Mouse (Mus musculus) midbrain, embryonic 12.5 days (tissue): ENCODE results near the gene Ebf1. TPM values are rescaled to one million over a fixed set of nuclear protein-coding genes. Genes with fewer than 3 reads are reported as not detected.

Source experiments
- ATAC-seq: fragments of 200-750 bp; cut with Nextera tagmentation; 2 replicates; pipeline ENCODE4 v1.8.0; 2017; ENCODE audit warnings: low read depth, moderate TSS enrichment, moderate library complexity; ENCODE audit not compliant: low FRiP score
- H3K27ac ChIP-seq: fragments of 300-500 bp; sonication (generic); replicated peaks from 2 replicates; pipeline ENCODE4 v1.5.1; 2016; ENCODE audit warnings: mild to moderate bottlenecking
- H3K27me3 ChIP-seq: fragments of 300-500 bp; sonication (generic); 2 replicates; pipeline ENCODE4 v1.6.1; 2016; ENCODE audit warnings: mild to moderate bottlenecking
- H3K36me3 ChIP-seq: fragments of 300-500 bp; sonication (generic); 2 replicates; pipeline ENCODE4 v1.6.1; 2016
- H3K4me1 ChIP-seq: fragments of 300-500 bp; sonication (generic); 2 replicates; pipeline ENCODE4 v1.6.1; 2016
- H3K4me2 ChIP-seq: fragments of 300-500 bp; sonication (generic); replicated peaks from 2 replicates; pipeline ENCODE4 v1.6.1; 2016; ENCODE audit warnings: mild to moderate bottlenecking, moderate library complexity
- H3K4me3 ChIP-seq: fragments of 300-500 bp; sonication (generic); 2 replicates; pipeline ENCODE4 v1.5.1; 2016; ENCODE audit warnings: mild to moderate bottlenecking
- H3K9ac ChIP-seq: fragments of 300-500 bp; sonication (generic); replicated peaks from 2 replicates; pipeline ENCODE4 v1.6.1; 2016; ENCODE audit warnings: mild to moderate bottlenecking, moderate library complexity
- H3K9me3 ChIP-seq: fragments of 300-500 bp; sonication (generic); 2 replicates; pipeline ENCODE4 v1.6.1; 2016; ENCODE audit warnings: mild to moderate bottlenecking
- WGBS: fragments of 180-500 bp; shearing (Covaris S2); methylation state at CpG from one replicate; pipeline ENCODE4 v1.1.7; 2016; 5-methylcytosine and 5-hydroxymethylcytosine counted together
- polyA plus RNA-seq: library from polyadenylated mRNA; unstranded; fragments of >200 nt; fragmentation: Nextera tagmentation; extraction: Ambion mirVana; gene quantifications from 2 replicates; pipeline ENCODE4 v1.2.1, GENCODE M21; 2016

Ebf1 gene
- polyA plus RNA-seq, 1 experiment from 2014 or later = 89.6 TPM

DNA sequence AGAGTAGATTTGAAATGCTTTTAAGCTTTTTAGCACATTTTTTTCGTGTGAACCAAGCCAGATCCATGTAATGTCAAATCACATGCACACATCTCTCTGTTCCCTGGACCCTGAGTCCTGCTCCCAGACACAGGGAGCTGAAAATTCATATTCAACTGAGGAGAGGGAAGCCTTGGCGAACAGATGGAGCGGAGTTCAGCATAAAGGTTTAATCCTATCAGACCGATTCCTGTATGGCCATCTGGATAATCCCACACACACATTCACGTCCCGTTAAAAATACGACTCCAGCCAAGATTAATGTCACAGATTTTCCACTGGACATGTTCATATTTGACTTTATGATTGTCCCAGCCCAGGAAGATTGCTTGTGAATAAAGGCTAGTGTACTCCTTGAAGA lies 282.8 kb downstream of the Ebf1 start:
- Histone ChIP-seq H3K27ac (peak overlapping the region; percentile 81), H3K4me1 (peaks cover 50% of the 10 kb centered on the region), H3K9me3 (no peaks in the 10 kb centered on the region), H3K4me3 (no peak overlapping the region), H3K9ac (no peak overlapping the region), H3K27me3 (0 out of 2 replicates have a peak, but pooled peaks cover 8% of the 10 kb centered on the region), H3K4me2 (peak overlapping the region; percentile 30), H3K36me3 (no peaks in the 10 kb centered on the region)
- peak; percentile 78 for ATAC-seq
- 19% methylated on average over 7 of the region's 7 CpGs for WGBS

DNA sequence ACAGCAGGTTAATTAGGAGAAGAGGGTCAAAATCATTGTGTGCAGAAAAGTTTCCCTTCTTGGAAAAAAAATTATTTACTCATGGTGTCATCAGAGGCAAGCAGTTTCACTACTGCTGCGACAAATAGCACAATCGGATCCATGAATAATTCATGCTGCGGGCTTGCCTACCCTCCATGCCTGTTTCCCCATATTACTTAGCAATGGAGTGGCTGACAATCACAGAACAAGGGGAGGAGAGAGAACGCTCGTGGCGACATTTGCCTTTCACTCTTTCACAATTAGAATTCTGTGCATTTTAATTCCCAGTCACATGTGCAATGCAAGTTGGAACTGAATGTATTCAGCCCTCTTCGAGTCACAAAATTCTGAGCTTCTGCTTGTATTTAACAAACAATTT lies 283.4 kb downstream of the Ebf1 start:
- Histone ChIP-seq H3K9me3 (no peaks in the 10 kb centered on the region), H3K27ac (peak overlapping the region; percentile 81), H3K9ac (no peak overlapping the region), H3K4me2 (peak overlapping the region; percentile 30), H3K4me1 (peaks cover 50% of the 10 kb centered on the region), H3K4me3 (no peak overlapping the region), H3K36me3 (no peaks in the 10 kb centered on the region), H3K27me3 (0 out of 2 replicates have a peak, but pooled peaks cover 8% of the 10 kb centered on the region)
- peak; percentile 88 for ATAC-seq
- WGBS = 16% methylated on average over 7 of the region's 7 CpGs

- no peaks in the 10 kb centered on the region for H3K36me3 ChIP-seq
- no peak overlapping the region for H3K4me3 ChIP-seq
- ATAC-seq = no peak
- H3K9me3 ChIP-seq = no peaks in the 10 kb centered on the region
- peak overlapping the region; percentile 27; the same call in 1 of the 2 replicates for H3K27ac ChIP-seq
- 0 out of 2 replicates have a peak, but pooled peaks cover 8% of the 10 kb centered on the region for H3K27me3 ChIP-seq
- WGBS = 70% methylated on average over 2 of the region's 2 CpGs
- peaks cover 50% of the 10 kb centered on the region for H3K4me1 ChIP-seq
- no peak overlapping the region for H3K4me2 ChIP-seq
- no peak overlapping the region for H3K9ac ChIP-seq
Measured at GRCm38 (mm10) chr11:44901715-44902114, 284.6 kb downstream of the Ebf1 start.

- Histone ChIP-seq H3K9ac (no peak overlapping the region), H3K4me1 (peaks cover 49% of the 10 kb centered on the region), H3K4me3 (no peak overlapping the region), H3K4me2 (no peak overlapping the region), H3K27ac (no peak overlapping the region), H3K36me3 (no peaks in the 10 kb centered on the region), H3K9me3 (no peaks in the 10 kb centered on the region), H3K27me3 (0 out of 2 replicates have a peak, but pooled peaks cover 8% of the 10 kb centered on the region)
- 48% methylated on average over 6 of the region's 6 CpGs for WGBS
- no peak for ATAC-seq
Measured at GRCm38 (mm10) chr11:44902165-44902564, 285.0 kb downstream of the Ebf1 start.

DNA sequence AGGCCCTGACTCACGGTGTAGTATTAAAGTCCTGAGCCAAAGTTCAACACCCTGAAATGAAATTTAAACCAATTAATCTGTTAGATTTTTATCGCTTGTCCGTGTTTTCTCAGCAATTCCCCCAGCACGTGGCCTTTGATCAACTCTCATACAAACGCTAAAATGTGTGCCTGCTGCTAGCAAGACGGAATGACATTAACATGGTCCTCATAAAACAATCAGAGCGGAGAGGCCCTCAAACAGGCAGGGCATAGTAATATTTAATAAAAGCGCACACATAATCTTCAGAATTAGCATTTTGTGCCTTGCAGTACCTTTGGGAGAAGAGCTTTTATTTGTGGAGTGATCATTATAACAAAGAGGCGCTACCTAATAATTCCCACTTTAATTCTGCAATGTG lies 287.0 kb downstream of the Ebf1 start:
- peaks cover 41% of the 10 kb centered on the region for H3K4me1 ChIP-seq
- H3K4me2 ChIP-seq = no peak overlapping the region
- WGBS = 32% methylated on average over 9 of the region's 9 CpGs
- ATAC-seq = no peak
- peak overlapping the region; percentile 76 for H3K27ac ChIP-seq
- H3K27me3 ChIP-seq = 0 out of 2 replicates have a peak, but pooled peaks cover 3% of the 10 kb centered on the region
- H3K36me3 ChIP-seq = no peaks in the 10 kb centered on the region
- no peak overlapping the region for H3K4me3 ChIP-seq
- no peaks in the 10 kb centered on the region for H3K9me3 ChIP-seq
- H3K9ac ChIP-seq = no peak overlapping the region

- no peak overlapping the region for H3K9ac ChIP-seq
- ATAC-seq = no peak
- H3K4me1 ChIP-seq = peaks cover 19% of the 10 kb centered on the region
- H3K9me3 ChIP-seq = no peaks in the 10 kb centered on the region
- H3K27me3 ChIP-seq = 0 out of 2 replicates have a peak, but pooled peaks cover 3% of the 10 kb centered on the region
- no peak overlapping the region for H3K4me3 ChIP-seq
- 68% methylated on average over 5 of the region's 5 CpGs for WGBS
- H3K36me3 ChIP-seq = no peaks in the 10 kb centered on the region
- H3K27ac ChIP-seq = no peak overlapping the region
- H3K4me2 ChIP-seq = no peak overlapping the region
Measured at GRCm38 (mm10) chr11:44906456-44906855, 289.3 kb downstream of the Ebf1 start.

GRCm38 (mm10) chr11:44911765-44912164 lies 294.6 kb downstream of the Ebf1 start:
- H3K27me3 ChIP-seq = no peaks in the 10 kb centered on the region
- no peaks in the 10 kb centered on the region for H3K4me1 ChIP-seq
- H3K9ac ChIP-seq = no peak overlapping the region
- WGBS = 30% methylated on average over 1 of the region's 1 CpGs
- H3K9me3 ChIP-seq = no peaks in the 10 kb centered on the region
- H3K27ac ChIP-seq = no peak overlapping the region
- H3K36me3 ChIP-seq = no peaks in the 10 kb centered on the region
- no peak for ATAC-seq
- H3K4me3 ChIP-seq = no peak overlapping the region
- no peak overlapping the region for H3K4me2 ChIP-seq

DNA sequence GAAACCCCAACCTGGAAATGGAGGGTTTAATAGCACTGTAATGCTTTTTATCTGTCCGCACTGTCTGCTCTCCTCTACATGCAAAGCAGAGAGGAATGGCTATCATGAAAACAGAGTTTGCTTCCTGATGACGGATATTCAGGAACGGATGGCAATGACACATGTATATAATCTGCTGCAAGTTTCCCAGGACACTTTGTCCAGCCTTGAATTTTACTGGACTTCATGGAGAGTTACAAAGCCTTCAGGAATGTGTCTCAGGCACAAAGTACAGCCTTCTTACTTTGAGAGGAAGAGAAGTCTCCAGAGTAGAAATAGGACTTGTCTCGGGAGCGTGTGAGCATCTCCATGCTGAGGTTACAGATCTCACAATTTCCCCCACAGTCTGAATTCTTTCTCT lies 296.7 kb downstream of the Ebf1 start:
- Histone ChIP-seq H3K4me3 (no peak overlapping the region), H3K4me1 (no peaks in the 10 kb centered on the region), H3K27ac (no peak overlapping the region), H3K9me3 (no peaks in the 10 kb centered on the region), H3K36me3 (no peaks in the 10 kb centered on the region), H3K9ac (no peak overlapping the region), H3K4me2 (no peak overlapping the region), H3K27me3 (no peaks in the 10 kb centered on the region)
- 91% methylated on average over 5 of the region's 5 CpGs for WGBS
- ATAC-seq = no peak

DNA sequence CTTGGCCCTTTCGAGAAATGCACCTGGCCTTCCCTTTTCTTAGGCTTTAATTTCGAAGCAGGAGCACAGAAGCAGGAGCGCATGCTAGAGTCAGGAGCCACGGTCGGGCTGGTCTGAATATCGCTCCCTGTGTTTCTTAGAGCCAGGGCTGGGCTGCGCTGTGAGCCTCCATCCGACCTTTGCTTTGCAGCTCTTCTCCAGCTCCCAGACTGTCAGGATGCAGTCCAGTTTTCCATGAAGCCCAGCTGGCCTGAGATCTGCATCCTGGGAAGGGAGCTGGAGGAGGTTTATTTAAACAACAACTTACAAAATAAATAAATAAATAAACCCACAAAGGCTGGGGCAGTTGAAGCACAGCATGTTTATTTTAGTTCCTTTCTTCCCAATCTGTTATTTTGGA lies 299.9 kb downstream of the Ebf1 start:
- H3K4me2 ChIP-seq = no peak overlapping the region
- H3K9ac ChIP-seq = no peak overlapping the region
- WGBS = 66% methylated on average over 8 of the region's 8 CpGs
- no peak overlapping the region for H3K4me3 ChIP-seq
- H3K4me1 ChIP-seq = no peaks in the 10 kb centered on the region
- no peaks in the 10 kb centered on the region for H3K27me3 ChIP-seq
- H3K27ac ChIP-seq = no peak overlapping the region
- no peaks in the 10 kb centered on the region for H3K36me3 ChIP-seq
- H3K9me3 ChIP-seq = no peaks in the 10 kb centered on the region
- ATAC-seq = no peak

DNA sequence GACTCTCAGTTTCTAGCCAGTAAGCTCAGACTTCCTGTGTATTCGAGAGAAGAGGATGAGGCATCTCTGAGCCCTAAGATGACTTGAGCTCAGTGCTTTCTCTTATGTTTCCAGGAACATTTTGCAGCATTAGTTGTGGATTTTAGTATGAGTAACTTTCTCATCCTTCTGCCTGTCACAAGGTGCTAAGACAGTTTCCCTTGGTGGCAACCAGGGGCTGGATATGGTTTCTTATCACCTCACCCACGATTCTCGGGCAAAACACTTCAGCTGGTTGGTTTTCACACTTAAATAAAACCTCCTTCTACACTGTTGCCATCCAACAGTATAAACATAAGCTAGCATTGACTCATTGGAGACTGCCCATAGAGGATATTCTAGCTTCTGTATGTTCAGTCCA lies 306.0 kb downstream of the Ebf1 start:
- WGBS = 84% methylated on average over 3 of the region's 3 CpGs
- H3K4me2 ChIP-seq = no peak overlapping the region
- ATAC-seq = no peak
- no peak overlapping the region for H3K9ac ChIP-seq
- no peak overlapping the region for H3K4me3 ChIP-seq
- H3K27ac ChIP-seq = no peak overlapping the region
- H3K4me1 ChIP-seq = no peaks in the 10 kb centered on the region
- no peaks in the 10 kb centered on the region for H3K9me3 ChIP-seq
- 0 out of 2 replicates have a peak, but pooled peaks cover 2% of the 10 kb centered on the region for H3K36me3 ChIP-seq
- H3K27me3 ChIP-seq = no peaks in the 10 kb centered on the region

- no peaks in the 10 kb centered on the region for H3K9me3 ChIP-seq
- 0 out of 2 replicates have a peak, but pooled peaks cover 3% of the 10 kb centered on the region for H3K36me3 ChIP-seq
- H3K27me3 ChIP-seq = no peaks in the 10 kb centered on the region
- H3K9ac ChIP-seq = no peak overlapping the region
- H3K27ac ChIP-seq = no peak overlapping the region
- ATAC-seq = no peak
- 87% methylated on average over 10 of the region's 10 CpGs for WGBS
- no peak overlapping the region for H3K4me2 ChIP-seq
- no peak overlapping the region for H3K4me3 ChIP-seq
- H3K4me1 ChIP-seq = no peaks in the 10 kb centered on the region
Measured at GRCm38 (mm10) chr11:44923868-44924508, 306.9 kb downstream of the Ebf1 start.

GRCm38 (mm10) chr11:44924896-44925295 lies 307.8 kb downstream of the Ebf1 start:
- WGBS = 43% methylated on average over 8 of the region's 8 CpGs
- H3K4me2 ChIP-seq = no peak overlapping the region
- H3K4me1 ChIP-seq = no peaks in the 10 kb centered on the region
- H3K36me3 ChIP-seq = 0 out of 2 replicates have a peak, but pooled peaks cover 3% of the 10 kb centered on the region
- H3K4me3 ChIP-seq = no peak overlapping the region
- no peaks in the 10 kb centered on the region for H3K9me3 ChIP-seq
- ATAC-seq = no peak
- no peaks in the 10 kb centered on the region for H3K27me3 ChIP-seq
- no peak overlapping the region for H3K27ac ChIP-seq
- H3K9ac ChIP-seq = no peak overlapping the region
